Mouse (Mus musculus): ENCODE data around the gene Greb1. TPM values are rescaled to one million over a fixed set of nuclear protein-coding genes. Genes with fewer than 3 reads are reported as not detected.
"Not testable (repeated sequence)": the region's sequence is repeated elsewhere in the genome, so short reads cannot be mapped to it uniquely, and the experiment has no call there.

Gene Greb1
- polyA plus RNA-seq, 1 experiment from 2014 or later: 0.59 TPM

DNA sequence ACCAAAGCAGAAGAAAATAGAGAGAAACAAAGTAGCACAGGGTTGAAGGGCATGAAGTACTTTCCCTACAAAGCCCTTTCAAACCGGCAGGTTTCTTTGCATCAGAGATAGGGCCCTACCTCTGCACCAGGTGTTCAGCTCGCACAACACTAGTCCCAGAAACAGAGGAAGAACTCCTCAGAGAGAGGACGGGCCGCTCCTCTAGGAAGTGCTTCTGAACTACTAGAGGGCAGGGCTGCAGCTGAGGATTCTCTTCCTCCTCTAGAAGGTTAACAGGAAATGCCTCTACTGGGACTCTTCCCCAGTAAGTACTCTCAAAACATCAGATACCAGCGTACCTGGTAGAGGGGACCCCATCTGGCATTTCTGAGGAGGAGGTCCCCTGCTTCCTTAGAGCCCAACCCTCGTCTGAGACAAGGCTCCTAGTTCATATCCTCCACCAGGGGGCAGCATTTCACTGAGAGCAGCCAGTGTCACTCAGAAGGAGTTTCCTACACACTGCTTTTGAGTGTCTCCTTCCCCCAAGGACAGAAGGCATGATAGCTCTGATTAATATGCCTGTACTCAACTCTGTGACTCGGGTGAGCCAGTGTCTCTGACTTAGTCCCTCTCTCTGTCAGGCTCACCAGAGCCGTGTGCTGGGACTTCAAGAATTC lies 81.9 kb downstream of the Greb1 start:
- WGBS: 42% methylated on average over 8 of the region's 8 CpGs
- Histone ChIP-seq H3K4me2 (ENCODE audit: low read length) (no peak overlapping the region), H3K9ac (ENCODE audit: low read length) (no peak overlapping the region), H3K27me3 (ENCODE audit: control insufficient read depth, insufficient read depth, low read length) (no peaks in the 10 kb centered on the region), H3K4me1 (ENCODE audit: control insufficient read depth in 2 of 2, insufficient read depth in 2 of 2, low read length in 2 of 2) (no peaks in the 10 kb centered on the region; a peak in 1 of 4 replicates), H3K4me3 (ENCODE audit: control insufficient read depth in 1 of 2, insufficient read depth in 1 of 2, low read depth in 1 of 2, low read length in 2 of 2) (no peak overlapping the region), H3K9me3 (ENCODE audit: control insufficient read depth, low read length) (no peaks in the 10 kb centered on the region), H3K36me3 (ENCODE audit: control insufficient read depth, insufficient read depth, low read length) (no peaks in the 10 kb centered on the region), H3K27ac (replicated peaks in 1 of 2; ENCODE audit: control insufficient read depth in 1 of 2, insufficient read depth in 1 of 2, low read depth in 2 of 2, low read length in 2 of 2) (no peak overlapping the region)
- ATAC-seq (ENCODE audit: insufficient number of reproducible peaks, insufficient read depth, low FRiP score, low read depth): no peak

DNA sequence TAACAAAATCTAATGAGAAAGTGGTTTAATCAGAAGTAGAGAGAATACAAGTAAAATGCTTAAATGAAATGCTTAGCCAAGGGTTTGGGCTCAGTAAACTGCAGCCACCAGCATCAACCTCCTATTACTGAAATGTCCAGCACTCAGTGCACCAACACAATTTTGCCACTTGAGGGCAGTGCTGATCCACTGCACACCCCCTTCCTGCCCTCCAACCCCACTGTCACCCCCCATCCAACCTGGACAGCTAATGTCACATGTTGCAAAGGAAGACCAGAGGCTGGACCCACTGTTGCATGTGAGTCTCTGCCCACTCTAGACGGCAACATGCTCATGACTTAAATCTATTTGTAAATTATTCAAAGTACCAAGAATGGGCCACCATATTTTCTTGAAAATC lies 83.0 kb downstream of the Greb1 start:
- Histone ChIP-seq H3K27ac (replicated peaks in 1 of 2; ENCODE audit: control insufficient read depth in 1 of 2, insufficient read depth in 1 of 2, low read depth in 2 of 2, low read length in 2 of 2) (no peak overlapping the region), H3K9ac (ENCODE audit: low read length) (no peak overlapping the region), H3K9me3 (ENCODE audit: control insufficient read depth, low read length) (no peaks in the 10 kb centered on the region), H3K4me2 (ENCODE audit: low read length) (no peak overlapping the region), H3K36me3 (ENCODE audit: control insufficient read depth, insufficient read depth, low read length) (no peaks in the 10 kb centered on the region), H3K4me3 (ENCODE audit: control insufficient read depth in 1 of 2, insufficient read depth in 1 of 2, low read depth in 1 of 2, low read length in 2 of 2) (no peak overlapping the region), H3K4me1 (ENCODE audit: control insufficient read depth in 2 of 2, insufficient read depth in 2 of 2, low read length in 2 of 2) (no peaks in the 10 kb centered on the region), H3K27me3 (ENCODE audit: control insufficient read depth, insufficient read depth, low read length) (no peaks in the 10 kb centered on the region)
- no peak for ATAC-seq (ENCODE audit: insufficient number of reproducible peaks, insufficient read depth, low FRiP score, low read depth)
- WGBS: 68% methylated on average over 1 of the region's 1 CpGs

DNA sequence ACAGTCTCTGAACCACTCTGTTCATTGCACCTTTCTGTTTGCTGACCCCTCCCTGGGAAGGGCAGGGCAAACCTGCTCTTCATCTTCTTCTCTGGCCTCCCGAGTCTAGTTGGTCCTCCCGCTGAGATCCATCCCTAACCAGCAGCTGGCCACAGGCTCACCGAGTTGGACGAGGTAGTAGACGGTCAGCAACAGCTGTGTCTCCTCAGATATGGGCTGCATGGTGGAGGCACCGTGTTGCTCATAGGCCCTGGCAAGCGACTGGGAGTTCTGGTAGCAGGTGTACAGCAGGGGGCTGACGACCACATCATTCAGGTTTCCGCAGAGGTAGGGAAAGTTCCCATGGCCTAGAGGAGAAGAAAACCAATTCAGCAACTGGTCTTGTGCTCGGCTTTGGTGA lies 86.1 kb downstream of the Greb1 start:
- H3K9me3 ChIP-seq (ENCODE audit: control insufficient read depth, low read length): no peaks in the 10 kb centered on the region
- no peak overlapping the region for H3K4me3 ChIP-seq (ENCODE audit: control insufficient read depth in 1 of 2, insufficient read depth in 1 of 2, low read depth in 1 of 2, low read length in 2 of 2)
- H3K4me1 ChIP-seq (ENCODE audit: control insufficient read depth in 2 of 2, insufficient read depth in 2 of 2, low read length in 2 of 2): no peaks in the 10 kb centered on the region
- no peak overlapping the region for H3K4me2 ChIP-seq (ENCODE audit: low read length)
- no peaks in the 10 kb centered on the region for H3K36me3 ChIP-seq (ENCODE audit: control insufficient read depth, insufficient read depth, low read length)
- WGBS: 76% methylated on average over 10 of the region's 10 CpGs
- no peaks in the 10 kb centered on the region for H3K27me3 ChIP-seq (ENCODE audit: control insufficient read depth, insufficient read depth, low read length)
- no peak overlapping the region for H3K9ac ChIP-seq (ENCODE audit: low read length)
- no peak for ATAC-seq (ENCODE audit: insufficient number of reproducible peaks, insufficient read depth, low FRiP score, low read depth)
- no peak overlapping the region for H3K27ac ChIP-seq (replicated peaks in 1 of 2; ENCODE audit: control insufficient read depth in 1 of 2, insufficient read depth in 1 of 2, low read depth in 2 of 2, low read length in 2 of 2)

DNA sequence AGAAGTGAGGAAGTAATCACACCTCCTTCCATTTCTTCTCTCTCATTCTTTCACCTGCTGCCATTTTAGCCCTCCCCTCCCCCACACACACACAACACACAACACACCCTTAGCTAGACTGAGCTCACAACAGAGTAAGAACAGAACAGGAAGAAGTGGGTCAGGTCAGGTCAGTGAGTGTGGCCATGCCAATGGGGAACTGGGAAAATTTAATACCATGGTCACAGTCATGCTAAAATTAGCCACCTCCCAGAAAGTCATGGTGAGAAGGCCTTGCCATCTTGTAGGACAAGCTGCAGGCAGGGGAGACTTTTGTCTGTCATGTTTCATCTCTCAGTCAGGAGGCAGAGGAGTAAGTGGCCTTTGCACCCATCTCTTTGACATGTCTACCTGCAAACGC lies 102.0 kb downstream of the Greb1 start:
- WGBS: 76% methylated on average over 1 of the region's 1 CpGs
- 0 out of 4 replicates have a peak, but pooled peaks cover 0 to 2% of the 10 kb centered on the region in 2 experiments for H3K4me1 ChIP-seq (ENCODE audit: control insufficient read depth in 2 of 2, insufficient read depth in 2 of 2, low read length in 2 of 2)
- H3K27ac ChIP-seq (replicated peaks in 1 of 2; ENCODE audit: control insufficient read depth in 1 of 2, insufficient read depth in 1 of 2, low read depth in 2 of 2, low read length in 2 of 2): no peak overlapping the region
- H3K9ac ChIP-seq (ENCODE audit: low read length): no peak overlapping the region
- ATAC-seq (ENCODE audit: insufficient number of reproducible peaks, insufficient read depth, low FRiP score, low read depth): no peak
- H3K36me3 ChIP-seq (ENCODE audit: control insufficient read depth, insufficient read depth, low read length): no peaks in the 10 kb centered on the region
- H3K9me3 ChIP-seq (ENCODE audit: control insufficient read depth, low read length): no peaks in the 10 kb centered on the region
- no peak overlapping the region for H3K4me2 ChIP-seq (ENCODE audit: low read length)
- H3K4me3 ChIP-seq (ENCODE audit: control insufficient read depth in 1 of 2, insufficient read depth in 1 of 2, low read depth in 1 of 2, low read length in 2 of 2): no peak overlapping the region
- H3K27me3 ChIP-seq (ENCODE audit: control insufficient read depth, insufficient read depth, low read length): no peaks in the 10 kb centered on the region

DNA sequence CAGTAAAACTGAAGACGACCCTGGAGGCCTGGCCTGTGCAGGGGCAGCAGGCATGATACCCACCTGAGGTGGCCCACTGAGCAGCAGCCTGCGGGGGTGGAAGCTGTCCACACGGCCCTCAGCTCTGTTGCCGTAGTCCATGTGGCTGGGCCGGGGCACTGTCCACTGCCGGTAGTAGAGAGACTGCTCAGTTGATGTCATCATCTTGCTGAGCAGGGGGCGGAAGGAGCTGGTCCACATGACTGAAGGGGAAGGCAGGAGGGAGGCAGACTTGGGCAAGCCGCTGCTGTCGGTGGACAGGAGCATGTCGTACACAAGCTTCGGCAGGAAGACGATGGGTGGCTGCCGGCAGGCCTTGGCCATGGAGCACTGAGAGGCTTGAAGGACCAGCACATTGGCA lies 104.5 kb downstream of the Greb1 start:
- ATAC-seq (ENCODE audit: insufficient number of reproducible peaks, insufficient read depth, low FRiP score, low read depth): no peak
- H3K4me2 ChIP-seq (ENCODE audit: low read length): no peak overlapping the region
- H3K9me3 ChIP-seq (ENCODE audit: control insufficient read depth, low read length): no peaks in the 10 kb centered on the region
- H3K9ac ChIP-seq (ENCODE audit: low read length): no peak overlapping the region
- H3K36me3 ChIP-seq (ENCODE audit: control insufficient read depth, insufficient read depth, low read length): no peaks in the 10 kb centered on the region
- H3K4me1 ChIP-seq (ENCODE audit: control insufficient read depth in 2 of 2, insufficient read depth in 2 of 2, low read length in 2 of 2): 0 out of 4 replicates have a peak, but pooled peaks cover 0 to 2% of the 10 kb centered on the region in 2 experiments
- no peak overlapping the region for H3K4me3 ChIP-seq (ENCODE audit: control insufficient read depth in 1 of 2, insufficient read depth in 1 of 2, low read depth in 1 of 2, low read length in 2 of 2)
- WGBS: 81% methylated on average over 13 of the region's 13 CpGs
- H3K27me3 ChIP-seq (ENCODE audit: control insufficient read depth, insufficient read depth, low read length): no peaks in the 10 kb centered on the region
- H3K27ac ChIP-seq (replicated peaks in 1 of 2; ENCODE audit: control insufficient read depth in 1 of 2, insufficient read depth in 1 of 2, low read depth in 2 of 2, low read length in 2 of 2): no peak overlapping the region

DNA sequence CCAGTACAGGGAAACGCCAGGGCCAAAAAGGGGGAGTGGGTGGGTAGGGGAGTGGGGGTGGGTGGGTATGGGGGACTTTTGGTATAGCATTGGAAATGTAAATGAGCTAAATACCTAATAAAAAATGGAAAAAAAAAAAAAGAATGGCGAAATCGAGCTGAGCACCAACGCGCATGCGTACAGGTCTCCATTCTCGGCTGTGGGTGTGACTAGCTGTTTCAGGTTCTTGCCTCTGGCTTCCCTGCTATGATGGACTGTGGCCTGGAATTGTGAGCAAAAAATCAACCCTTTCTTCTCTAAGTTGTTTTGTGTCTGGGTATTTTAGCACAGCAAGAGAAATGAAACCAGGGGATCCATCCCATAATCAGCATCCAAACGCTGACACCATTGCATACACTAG lies 105.4 kb downstream of the Greb1 start:
- H3K9me3 ChIP-seq (ENCODE audit: control insufficient read depth, low read length); H3K4me1 ChIP-seq (ENCODE audit: control insufficient read depth in 2 of 2, insufficient read depth in 2 of 2, low read length in 2 of 2); ATAC-seq (ENCODE audit: insufficient number of reproducible peaks, insufficient read depth, low FRiP score, low read depth); H3K36me3 ChIP-seq (ENCODE audit: control insufficient read depth, insufficient read depth, low read length); H3K27me3 ChIP-seq (ENCODE audit: control insufficient read depth, insufficient read depth, low read length); H3K4me2 ChIP-seq (ENCODE audit: low read length); H3K4me3 ChIP-seq (ENCODE audit: control insufficient read depth in 1 of 2, insufficient read depth in 1 of 2, low read depth in 1 of 2, low read length in 2 of 2); H3K9ac ChIP-seq (ENCODE audit: low read length); H3K27ac ChIP-seq (replicated peaks in 1 of 2; ENCODE audit: control insufficient read depth in 1 of 2, insufficient read depth in 1 of 2, low read depth in 2 of 2, low read length in 2 of 2): not testable (repeated sequence)
- WGBS: 95% methylated on average over 7 of the region's 8 CpGs

DNA sequence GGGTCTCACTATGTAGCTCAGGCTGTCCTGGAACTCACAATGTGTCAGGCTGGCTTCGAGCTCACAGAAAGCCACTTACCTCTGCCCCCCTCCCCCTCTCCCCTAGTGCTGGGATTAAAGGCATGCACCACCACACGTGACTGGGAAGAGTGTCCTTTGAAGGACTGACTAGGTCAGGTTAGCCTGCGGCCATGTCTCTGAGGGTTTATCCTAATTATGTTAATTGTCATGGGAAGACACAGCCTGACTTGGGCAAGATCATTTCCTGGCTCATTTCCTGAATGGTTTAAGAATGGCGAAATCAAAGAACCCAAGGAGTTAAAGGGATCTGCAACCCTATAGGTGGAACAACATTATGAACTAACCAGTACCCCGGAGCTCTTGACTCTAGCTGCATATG lies 105.9 kb downstream of the Greb1 start:
- H3K9ac ChIP-seq (ENCODE audit: low read length): no peak overlapping the region
- H3K4me1 ChIP-seq (ENCODE audit: control insufficient read depth in 2 of 2, insufficient read depth in 2 of 2, low read length in 2 of 2): 0 out of 4 replicates have a peak, but pooled peaks cover 0 to 2% of the 10 kb centered on the region in 2 experiments
- 72% methylated on average over 5 of the region's 5 CpGs for WGBS
- no peak overlapping the region for H3K27ac ChIP-seq (replicated peaks in 1 of 2; ENCODE audit: control insufficient read depth in 1 of 2, insufficient read depth in 1 of 2, low read depth in 2 of 2, low read length in 2 of 2)
- H3K27me3 ChIP-seq (ENCODE audit: control insufficient read depth, insufficient read depth, low read length): no peaks in the 10 kb centered on the region
- no peak for ATAC-seq (ENCODE audit: insufficient number of reproducible peaks, insufficient read depth, low FRiP score, low read depth)
- no peak overlapping the region for H3K4me3 ChIP-seq (ENCODE audit: control insufficient read depth in 1 of 2, insufficient read depth in 1 of 2, low read depth in 1 of 2, low read length in 2 of 2)
- no peaks in the 10 kb centered on the region for H3K36me3 ChIP-seq (ENCODE audit: control insufficient read depth, insufficient read depth, low read length)
- H3K9me3 ChIP-seq (ENCODE audit: control insufficient read depth, low read length): no peaks in the 10 kb centered on the region
- no peak overlapping the region for H3K4me2 ChIP-seq (ENCODE audit: low read length)

DNA sequence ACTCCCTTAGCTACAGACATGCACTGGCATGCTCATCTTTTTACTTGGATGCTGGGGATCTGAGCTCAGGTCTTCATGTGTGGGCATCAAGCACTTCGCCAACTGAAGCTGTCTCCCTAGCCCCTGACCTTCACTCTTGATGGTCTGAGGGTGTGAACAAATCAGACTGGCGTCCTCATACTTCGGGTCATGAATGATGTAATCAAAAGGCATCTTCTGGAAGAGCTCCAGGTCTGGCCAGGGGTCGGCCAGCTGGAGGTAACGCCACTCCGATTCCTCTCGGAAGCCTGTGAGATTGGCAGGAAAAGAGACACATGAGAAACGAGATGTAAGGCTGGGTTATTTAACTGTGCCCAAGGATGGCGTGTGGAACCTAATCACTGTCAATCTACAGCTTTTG lies 110.1 kb downstream of the Greb1 start:
- no peaks in the 10 kb centered on the region for H3K9me3 ChIP-seq (ENCODE audit: control insufficient read depth, low read length)
- H3K9ac ChIP-seq (ENCODE audit: low read length): no peak overlapping the region
- no peaks in the 10 kb centered on the region for H3K27me3 ChIP-seq (ENCODE audit: control insufficient read depth, insufficient read depth, low read length)
- H3K27ac ChIP-seq (replicated peaks in 1 of 2; ENCODE audit: control insufficient read depth in 1 of 2, insufficient read depth in 1 of 2, low read depth in 2 of 2, low read length in 2 of 2): no peak overlapping the region
- WGBS: 79% methylated on average over 9 of the region's 9 CpGs
- H3K4me2 ChIP-seq (ENCODE audit: low read length): no peak overlapping the region
- no peaks in the 10 kb centered on the region for H3K36me3 ChIP-seq (ENCODE audit: control insufficient read depth, insufficient read depth, low read length)
- ATAC-seq (ENCODE audit: insufficient number of reproducible peaks, insufficient read depth, low FRiP score, low read depth): no peak
- H3K4me1 ChIP-seq (ENCODE audit: control insufficient read depth in 2 of 2, insufficient read depth in 2 of 2, low read length in 2 of 2): no peaks in the 10 kb centered on the region
- H3K4me3 ChIP-seq (ENCODE audit: control insufficient read depth in 1 of 2, insufficient read depth in 1 of 2, low read depth in 1 of 2, low read length in 2 of 2): no peak overlapping the region
